ENCODE assay signal across 9 mouse cellular contexts in genomic region chr4:57142374-57143025, GRCm38 (mm10). TPM values are rescaled to one million over a fixed set of nuclear protein-coding genes. Genes with fewer than 3 reads are reported as not detected.
A peak's percentile ranks its signal among the peaks of the same experiment; 100 is the strongest.
DNase-seq lines count a peak whose midpoint lies in the region; ATAC-seq and TF ChIP-seq lines count a peak whose summit lies in the region.
"Had no signal": no experiment of that assay in that cellular context is flagged by ENCODE, and none has a peak within 500 bp of the region (broad histone marks: within the 10 kb centered on the region; RNA-seq: fewer than 3 reads in every experiment).

No protein-coding gene starts in this region.

- 4% methylated on average over 28 of the region's 43 CpGs for whole genome bisulfite sequencing in heart, embryonic 14.5 days
- WGBS in liver, embryonic 12.5 days (ENCODE audit: insufficient replicate concordance): 3% methylated on average over 42 of the region's 43 CpGs
- 1% methylated on average over 43 of the region's 43 CpGs for WGBS in small intestine, adult 2 months

- peak; percentile 13; the same call in 1 of the 2 replicates for ATAC-seq in frontal cortex, adult (ENCODE audit: low TSS enrichment)
- no peak for ATAC-seq in heart, embryonic 14.5 days (ENCODE audit: insufficient number of reproducible peaks, insufficient read depth, low FRiP score, low read depth)
- ATAC-seq in liver, embryonic 12.5 days: peak; percentile 24; the same call in 1 of the 2 replicates
- ATAC-seq in erythroid progenitor cell, adult 5-6 weeks (replicated peaks; ENCODE audit: low FRiP score, poor library complexity, severe bottlenecking): no peak

- H3K4me1 ChIP-seq in testis, adult 2 months (ENCODE audit: control insufficient read depth, insufficient read depth, low read length): peaks cover 6% of the 10 kb centered on the region
- peaks cover 0 to 12% of the 10 kb centered on the region in 2 experiments; a peak in 3 of 4 replicates for H3K4me1 ChIP-seq in heart, embryonic 14.5 days (ENCODE audit: control insufficient read depth in 2 of 2, insufficient read depth in 2 of 2, low read length in 2 of 2)
- peaks cover 28% of the 10 kb centered on the region for H3K4me1 ChIP-seq in liver, embryonic 12.5 days
- peaks cover 18% of the 10 kb centered on the region; the same call in 1 of the 2 replicates for H3K4me1 ChIP-seq in small intestine, adult 2 months (ENCODE audit: control insufficient read depth, insufficient read depth, insufficient read length, low read length)

- TF ChIP-seq CTCF in testis, adult 2 months (IDR thresholded peaks at IDR 0.05; ENCODE audit: control insufficient read depth, insufficient read depth, insufficient replicate concordance, low read depth, low read length): no peak
- TF ChIP-seq CTCF in small intestine, adult 2 months (IDR thresholded peaks at IDR 0.05; ENCODE audit: extremely low read depth, insufficient read length, insufficient replicate concordance, low read depth, low read length): no peak

- TF ChIP-seq POLR2A in testis, adult 2 months (IDR thresholded peaks at IDR 0.05; ENCODE audit: control insufficient read depth, low read depth, low read length): no peak
- no peak for TF ChIP-seq POLR2A in small intestine, adult 2 months (IDR thresholded peaks at IDR 0.05; ENCODE audit: low read depth, low read length)

- peak overlapping the region; percentile 62 for H3K4me3 ChIP-seq in testis, adult 2 months (ENCODE audit: control insufficient read depth, low read depth, low read length)
- H3K4me3 ChIP-seq in heart, embryonic 14.5 days (ENCODE audit: control insufficient read depth in 1 of 2, insufficient read depth in 1 of 2, low read depth in 1 of 2, low read length in 2 of 2): peak overlapping the region; percentile 67 to 77
- peak overlapping the region; percentile 65 for H3K4me3 ChIP-seq in liver, embryonic 12.5 days
- H3K4me3 ChIP-seq in small intestine, adult 2 months (ENCODE audit: low read depth, low read length): peak overlapping the region; percentile 66

- DNase-seq in frontal cortex, postnatal 36 days (ENCODE audit: low spot score in 2 of 2): no peak
- no peak for DNase-seq in testis, postnatal 14 days (ENCODE audit: low spot score)

- H3K27ac ChIP-seq in testis, adult 2 months (ENCODE audit: control insufficient read depth, insufficient read depth, low read depth, low read length): no peak overlapping the region
- H3K27ac ChIP-seq in heart, embryonic 14.5 days (replicated peaks in 1 of 2; ENCODE audit: control insufficient read depth in 1 of 2, insufficient read depth in 1 of 2, low read depth in 2 of 2, low read length in 2 of 2): no peak overlapping the region
- H3K27ac ChIP-seq in liver, embryonic 12.5 days: no peak overlapping the region
- H3K27ac ChIP-seq in small intestine, adult 2 months (ENCODE audit: insufficient read depth, low read depth, low read length): peak overlapping the region; percentile 95

- no peaks in the 10 kb centered on the region for H3K27me3 ChIP-seq in testis, adult 2 months (ENCODE audit: control insufficient read depth, insufficient read depth, low read length)
- peaks cover 58% of the 10 kb centered on the region for H3K27me3 ChIP-seq in heart, embryonic 14.5 days (ENCODE audit: control insufficient read depth, insufficient read depth, low read length)
- H3K27me3 ChIP-seq in liver, embryonic 12.5 days (replicated peaks): peaks cover 93% of the 10 kb centered on the region
- H3K27me3 ChIP-seq in small intestine, adult 2 months (ENCODE audit: control insufficient read depth, insufficient read depth, low read length): no peaks in the 10 kb centered on the region

- H3K4me2 ChIP-seq in heart, embryonic 14.5 days (ENCODE audit: low read length): peak overlapping the region; percentile 97
- H3K4me2 ChIP-seq in liver, embryonic 12.5 days: peak overlapping the region; percentile 78

- no peaks in the 10 kb centered on the region for H3K36me3 ChIP-seq in testis, adult 2 months (ENCODE audit: control insufficient read depth, insufficient read depth, low read length)
- no peaks in the 10 kb centered on the region for H3K36me3 ChIP-seq in heart, embryonic 14.5 days (ENCODE audit: control insufficient read depth, insufficient read depth, low read length)
- no peaks in the 10 kb centered on the region for H3K36me3 ChIP-seq in liver, embryonic 12.5 days
- no peaks in the 10 kb centered on the region for H3K36me3 ChIP-seq in small intestine, adult 2 months (ENCODE audit: control insufficient read depth, insufficient read depth, low read length)

- H3K9me3 ChIP-seq in heart, embryonic 14.5 days (ENCODE audit: control insufficient read depth, low read length): no peaks in the 10 kb centered on the region
- no peaks in the 10 kb centered on the region for H3K9me3 ChIP-seq in liver, embryonic 12.5 days (replicated peaks)

- H3K9ac ChIP-seq in heart, embryonic 14.5 days (ENCODE audit: low read length): peak overlapping the region; percentile 74
- H3K9ac ChIP-seq in liver, embryonic 12.5 days: peak overlapping the region; percentile 48; the same call in 1 of the 2 replicates

RNA-seq across cellular contexts. Expression of gene Epb41l4b, which starts 0.7 kb away (rescaled TPM):
- 3.1 and 3.8 TPM in 2 replicates for polyA plus RNA-seq in testis, adult 2 months (2012; rRNA removed)
- 0.30 and 0.57 TPM in 2 replicates for polyA plus RNA-seq in heart, embryonic 14.5 days (2014; fragmentation: Nextera tagmentation; extraction: Ambion mirVana)
- 1.4 and 1.6 TPM in 2 replicates for polyA plus RNA-seq in liver, embryonic 12.5 days (2016; fragmentation: Nextera tagmentation; extraction: Ambion mirVana)
- 32.6 and 81.4 TPM in 2 replicates for polyA plus RNA-seq in small intestine, adult 2 months (2012; rRNA removed)
- 0.72 and 1.7 TPM in 2 replicates for total RNA-seq in erythroid progenitor cell, adult 5-6 weeks (2015; ENCODE audit: low replicate concordance)
- total RNA-seq in erythroid progenitor cell, adult 5-6 weeks (2017; ENCODE audit: low replicate concordance): 2.7 TPM in 1 of 2 replicates, not detected in the other
- total RNA-seq: MEL had no signal

Comparison
In these comparisons a context has a peak if more than half of its experiments do, and no peak if none do; other contexts are left out.
1. ATAC-seq: peak in frontal cortex, adult (single experiment) and liver, embryonic 12.5 days (single experiment); none in heart, embryonic 14.5 days (single experiment) and erythroid progenitor cell, adult 5-6 weeks (single experiment).
2. Peak in every context shown above with its lines, with median percentiles within 50 percentile points of each other: H3K4me3 ChIP-seq.